Mouse (Mus musculus): ENCODE measurements around the gene Gm10490. TPM values are rescaled to one million over a fixed set of nuclear protein-coding genes. Genes with fewer than 3 reads are reported as not detected.
"Not testable (repeated sequence)": the region's sequence is repeated elsewhere in the genome, so short reads cannot be mapped to it uniquely, and the experiment has no call there.

The Gm10490 gene
- not detected for polyA plus RNA-seq (2012; fragmentation: generic; extraction: Trizol)

DNA sequence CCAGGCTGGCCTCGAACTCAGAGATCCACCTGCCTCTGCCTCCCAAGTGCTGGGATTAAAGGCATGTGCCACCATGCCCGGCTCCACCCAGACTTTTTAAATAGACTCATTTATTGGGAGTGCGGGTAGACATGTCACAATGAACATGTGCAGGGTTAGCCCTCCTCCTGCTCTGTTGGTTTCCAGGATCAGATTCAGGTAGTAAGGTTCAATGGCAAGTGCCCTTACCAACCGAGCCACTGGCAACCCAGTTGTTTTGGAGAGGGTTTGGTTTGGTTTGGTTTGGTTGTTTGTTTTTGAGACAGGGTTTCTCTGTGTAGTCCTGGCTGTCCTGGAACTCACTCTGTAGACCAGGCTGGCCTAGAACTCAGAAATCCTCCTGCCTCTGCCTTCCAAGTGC, at the start of gene Gm10490:
TSS of gene Gm10490 (plus strand) at position 301 of the 400 bp plus-strand sequence.
- not testable (repeated sequence) for H3K27me3 ChIP-seq (ENCODE audit: control insufficient read depth, insufficient read depth, insufficient read length); H3ac ChIP-seq (ENCODE audit: control insufficient read depth, insufficient read length); H3K79me2 ChIP-seq (ENCODE audit: control insufficient read depth, insufficient read depth); H3K36me3 ChIP-seq (ENCODE audit: control insufficient read depth, insufficient read depth); H3K4me2 ChIP-seq (ENCODE audit: low read depth); H3K4me3 ChIP-seq

DNA sequence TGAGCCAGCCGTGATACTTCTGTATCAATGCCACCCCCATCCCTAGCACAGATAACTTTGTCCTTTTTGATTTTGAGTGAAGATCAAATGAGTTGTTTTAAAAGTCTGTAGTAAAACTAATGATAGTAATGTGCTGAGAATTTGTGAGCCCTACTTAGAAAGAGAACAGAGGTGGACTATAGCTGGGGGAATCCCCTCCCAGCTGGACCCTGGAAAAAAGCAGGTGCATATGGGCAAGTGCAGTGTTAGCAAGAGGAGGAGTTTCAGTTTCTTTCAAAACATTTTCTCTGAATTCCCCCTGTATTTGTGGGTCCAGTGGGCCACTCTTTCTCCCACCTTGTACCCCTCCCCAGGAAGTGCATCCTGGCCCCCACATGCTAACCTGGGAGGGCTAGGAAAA, 46.2 kb upstream of the Gm10490 start:
- Histone ChIP-seq H3K27me3 (ENCODE audit: control insufficient read depth, insufficient read depth, insufficient read length) (no peaks in the 10 kb centered on the region), H3K4me2 (ENCODE audit: low read depth) (no peak overlapping the region), H3ac (ENCODE audit: control insufficient read depth, insufficient read length) (no peak overlapping the region), H3K36me3 (ENCODE audit: control insufficient read depth, insufficient read depth) (peaks cover 5% of the 10 kb centered on the region), H3K4me3 (no peak overlapping the region), H3K79me2 (ENCODE audit: control insufficient read depth, insufficient read depth) (peaks cover 22% of the 10 kb centered on the region)
- TF ChIP-seq MYOG (IDR thresholded peaks at IDR 0.05; ENCODE audit: control insufficient read depth in 1 of 3, insufficient read depth in 1 of 3, insufficient read length in 2 of 3, low read depth in 2 of 3) (no peak), TCF3 (IDR thresholded peaks at IDR 0.05; ENCODE audit: insufficient read length, low read depth) (no peak), MAX (IDR thresholded peaks at IDR 0.05; ENCODE audit: low read depth) (no peak), SRF (IDR thresholded peaks at IDR 0.05; ENCODE audit: control insufficient read depth, insufficient read length, low read depth) (no peak), REST (IDR thresholded peaks at IDR 0.05; ENCODE audit: insufficient read depth, insufficient read length) (no peak), POLR2A (IDR thresholded peaks at IDR 0.05; ENCODE audit: insufficient read length, low read depth) (no peak), E2F4 (IDR thresholded peaks at IDR 0.05; ENCODE audit: insufficient read depth) (no peak), MYOD1 (IDR thresholded peaks at IDR 0.05; ENCODE audit: control insufficient read depth in 1 of 3, insufficient read length in 2 of 3, low read depth in 2 of 3) (no peak), USF1 (IDR thresholded peaks at IDR 0.05; ENCODE audit: low read depth) (no peak), CEBPB (IDR thresholded peaks at IDR 0.05; ENCODE audit: insufficient read depth, poor library complexity, severe bottlenecking) (no peak), POLR2AphosphoS2 (IDR thresholded peaks at IDR 0.05; ENCODE audit: insufficient read length, low read depth) (no peak), TCF12 (IDR thresholded peaks at IDR 0.05; ENCODE audit: insufficient read depth, poor library complexity, severe bottlenecking) (no peak)

DNA sequence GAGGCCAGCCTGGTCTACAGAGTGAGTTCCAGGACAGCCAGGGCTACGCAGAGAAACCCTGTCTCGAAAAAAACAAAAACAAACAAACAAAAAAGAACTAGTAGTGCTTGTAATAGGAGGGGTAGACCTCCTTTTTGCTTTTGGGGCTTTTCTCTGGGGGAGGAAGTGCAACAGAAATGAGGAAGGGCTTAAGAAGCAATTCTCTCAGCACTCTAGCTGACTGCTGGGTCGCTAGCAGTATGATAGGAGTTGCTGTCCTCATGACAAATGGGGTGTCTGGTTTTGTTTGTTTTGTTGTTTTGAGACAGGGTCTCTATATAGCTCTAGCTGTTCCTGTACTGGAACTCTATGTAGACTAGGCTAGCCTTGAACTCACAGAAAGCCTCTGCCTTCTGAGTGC, 44.8 kb upstream of the Gm10490 start:
- H3K79me2 ChIP-seq (ENCODE audit: control insufficient read depth, insufficient read depth), result peaks cover 22% of the 10 kb centered on the region
- H3K36me3 ChIP-seq (ENCODE audit: control insufficient read depth, insufficient read depth), result no peaks in the 10 kb centered on the region
- no peak overlapping the region for H3K4me3 ChIP-seq
- TF ChIP-seq CEBPB (IDR thresholded peaks at IDR 0.05; ENCODE audit: insufficient read depth, poor library complexity, severe bottlenecking), result no peak
- no peak for TF ChIP-seq SRF (IDR thresholded peaks at IDR 0.05; ENCODE audit: control insufficient read depth, insufficient read length, low read depth)
- TF ChIP-seq POLR2AphosphoS2 (IDR thresholded peaks at IDR 0.05; ENCODE audit: insufficient read length, low read depth), result no peak
- TF ChIP-seq POLR2A (IDR thresholded peaks at IDR 0.05; ENCODE audit: insufficient read length, low read depth), result no peak
- TF ChIP-seq E2F4 (IDR thresholded peaks at IDR 0.05; ENCODE audit: insufficient read depth), result no peak
- no peak for TF ChIP-seq TCF12 (IDR thresholded peaks at IDR 0.05; ENCODE audit: insufficient read depth, poor library complexity, severe bottlenecking)
- no peak for TF ChIP-seq TCF3 (IDR thresholded peaks at IDR 0.05; ENCODE audit: insufficient read length, low read depth)
- TF ChIP-seq USF1 (IDR thresholded peaks at IDR 0.05; ENCODE audit: low read depth), result no peak
- TF ChIP-seq MYOG (IDR thresholded peaks at IDR 0.05; ENCODE audit: control insufficient read depth in 1 of 3, insufficient read depth in 1 of 3, insufficient read length in 2 of 3, low read depth in 2 of 3), result no peak
- TF ChIP-seq MAX (IDR thresholded peaks at IDR 0.05; ENCODE audit: low read depth), result no peak
- no peak for TF ChIP-seq MYOD1 (IDR thresholded peaks at IDR 0.05; ENCODE audit: control insufficient read depth in 1 of 3, insufficient read length in 2 of 3, low read depth in 2 of 3)
- no peak for TF ChIP-seq REST (IDR thresholded peaks at IDR 0.05; ENCODE audit: insufficient read depth, insufficient read length)
- no peaks in the 10 kb centered on the region for H3K27me3 ChIP-seq (ENCODE audit: control insufficient read depth, insufficient read depth, insufficient read length)
- H3ac ChIP-seq (ENCODE audit: control insufficient read depth, insufficient read length), result no peak overlapping the region
- H3K4me2 ChIP-seq (ENCODE audit: low read depth), result no peak overlapping the region

DNA sequence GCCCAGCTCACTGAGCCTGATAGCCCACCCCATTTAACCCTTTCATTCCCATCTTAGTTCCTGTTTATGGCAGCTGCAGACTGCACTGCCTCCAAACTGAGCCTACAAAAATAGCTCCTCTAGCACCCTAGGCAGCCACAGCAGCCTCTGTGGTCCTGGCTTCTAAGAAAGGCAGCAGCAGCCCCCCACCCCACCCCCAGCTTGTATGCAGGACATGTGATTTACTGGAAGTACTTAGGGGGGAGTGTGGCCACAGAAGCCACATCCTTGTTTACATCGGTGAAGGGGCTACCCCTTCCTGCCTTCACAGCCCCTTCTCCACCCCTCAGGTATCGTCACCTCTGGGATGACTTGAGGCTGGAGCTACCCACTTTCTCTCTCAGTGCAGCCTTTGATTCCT, 44.0 kb upstream of the Gm10490 start:
- Histone ChIP-seq H3K4me3 (no peak overlapping the region), H3K36me3 (ENCODE audit: control insufficient read depth, insufficient read depth) (no peaks in the 10 kb centered on the region), H3K79me2 (ENCODE audit: control insufficient read depth, insufficient read depth) (peaks cover 22% of the 10 kb centered on the region), H3K4me2 (ENCODE audit: low read depth) (no peak overlapping the region), H3ac (ENCODE audit: control insufficient read depth, insufficient read length) (no peak overlapping the region), H3K27me3 (ENCODE audit: control insufficient read depth, insufficient read depth, insufficient read length) (no peaks in the 10 kb centered on the region)
- TF ChIP-seq MYOD1 (IDR thresholded peaks at IDR 0.05; ENCODE audit: control insufficient read depth in 1 of 3, insufficient read length in 2 of 3, low read depth in 2 of 3) (no peak), POLR2A (IDR thresholded peaks at IDR 0.05; ENCODE audit: insufficient read length, low read depth) (no peak), SRF (IDR thresholded peaks at IDR 0.05; ENCODE audit: control insufficient read depth, insufficient read length, low read depth) (no peak), MAX (IDR thresholded peaks at IDR 0.05; ENCODE audit: low read depth) (no peak), CEBPB (IDR thresholded peaks at IDR 0.05; ENCODE audit: insufficient read depth, poor library complexity, severe bottlenecking) (no peak), POLR2AphosphoS2 (IDR thresholded peaks at IDR 0.05; ENCODE audit: insufficient read length, low read depth) (no peak), USF1 (IDR thresholded peaks at IDR 0.05; ENCODE audit: low read depth) (no peak)

DNA sequence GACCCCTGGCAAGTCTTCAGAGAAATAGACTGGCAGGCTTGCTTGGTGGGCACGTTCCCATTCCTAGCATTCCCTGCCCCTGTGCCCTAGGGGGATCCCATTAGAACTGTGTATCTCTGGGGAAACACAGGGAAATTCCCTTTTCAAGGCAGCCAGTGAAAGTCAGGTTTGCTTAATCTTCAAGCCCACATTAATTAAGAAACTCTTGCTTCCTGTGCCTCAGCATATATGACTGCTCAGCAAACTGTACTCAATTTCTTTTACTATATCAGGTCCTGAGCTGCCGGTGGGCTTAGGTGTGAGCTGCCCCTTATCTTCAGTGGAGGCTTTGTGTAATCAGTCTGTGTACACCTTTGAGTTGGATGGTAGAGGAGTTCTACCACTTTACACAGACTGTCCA, 43.6 kb upstream of the Gm10490 start:
- no peak overlapping the region for H3K4me3 ChIP-seq
- H3ac ChIP-seq (ENCODE audit: control insufficient read depth, insufficient read length), result no peak overlapping the region
- no peaks in the 10 kb centered on the region for H3K27me3 ChIP-seq (ENCODE audit: control insufficient read depth, insufficient read depth, insufficient read length)
- H3K79me2 ChIP-seq (ENCODE audit: control insufficient read depth, insufficient read depth), result peaks cover 22% of the 10 kb centered on the region
- H3K4me2 ChIP-seq (ENCODE audit: low read depth), result no peak overlapping the region
- no peaks in the 10 kb centered on the region for H3K36me3 ChIP-seq (ENCODE audit: control insufficient read depth, insufficient read depth)
- TF ChIP-seq SRF (IDR thresholded peaks at IDR 0.05; ENCODE audit: control insufficient read depth, insufficient read length, low read depth), result no peak
- no peak for TF ChIP-seq MAX (IDR thresholded peaks at IDR 0.05; ENCODE audit: low read depth)
- TF ChIP-seq TCF12 (IDR thresholded peaks at IDR 0.05; ENCODE audit: insufficient read depth, poor library complexity, severe bottlenecking), result no peak
- no peak for TF ChIP-seq CEBPB (IDR thresholded peaks at IDR 0.05; ENCODE audit: insufficient read depth, poor library complexity, severe bottlenecking)
- no peak for TF ChIP-seq POLR2A (IDR thresholded peaks at IDR 0.05; ENCODE audit: insufficient read length, low read depth)
- TF ChIP-seq USF1 (IDR thresholded peaks at IDR 0.05; ENCODE audit: low read depth), result no peak
